Mouse (Mus musculus) lung, adult 2 months (tissue): ENCODE data around the gene Hoxa5.

Experiments
- CTCF ChIP-seq: fragments of 200-500 bp; IDR thresholded peaks from 2 replicates; pipeline ENCODE4 v1.5.1; 2011; ENCODE audit warnings: mild to moderate bottlenecking, low read length, control low read depth; ENCODE audit not compliant: insufficient read depth
- POLR2A ChIP-seq: fragments of 200-500 bp; IDR thresholded peaks from 2 replicates; pipeline ENCODE4 v1.6.1; 2011; ENCODE audit warnings: low read depth, mild to moderate bottlenecking, control low read depth, low read length, borderline replicate concordance; ENCODE audit errors: extremely low read depth

DNA sequence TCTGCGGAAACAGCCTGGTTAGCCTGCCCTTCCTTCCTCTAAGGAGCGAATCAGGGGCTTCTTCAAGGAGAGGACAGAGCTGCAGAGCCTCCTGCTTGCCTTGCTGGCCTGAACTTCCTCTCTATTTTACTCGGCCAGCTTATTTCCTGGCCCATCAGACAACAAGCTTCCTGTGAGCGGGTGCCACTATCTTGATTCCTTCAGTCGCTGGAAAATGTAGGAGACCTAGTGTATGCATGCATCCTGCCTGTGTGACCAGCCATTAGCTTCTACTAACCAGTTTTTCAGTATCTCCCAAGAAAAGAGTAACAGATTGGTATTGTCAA lies 33.5 kb downstream of the Hoxa5 start:
- TF ChIP-seq CTCF (no peak), POLR2A (no peak)
